Mouse (Mus musculus) liver, postnatal 0 days (tissue): Measurements from ENCODE around the gene Usmg5. TPM values are rescaled to one million over a fixed set of nuclear protein-coding genes. Genes with fewer than 3 reads are reported as not detected.
A peak's percentile ranks its signal among the peaks of the same experiment; 100 is the strongest.

Source experiments
- ATAC-seq: fragments of 200-750 bp; cut with Nextera tagmentation; 2 replicates; pipeline ENCODE4 v1.8.0; 2017; ENCODE audit warnings: mild to moderate bottlenecking, moderate library complexity
- DNase-seq: peaks from one replicate; pipeline ENCODE4 v3.0.0-alpha.2; 2016
- H3K27ac ChIP-seq: fragments of 300-500 bp; sonication (generic); 2 replicates; pipeline ENCODE4 v1.5.1; 2014; ENCODE audit warnings: antibody characterized with exemption, moderate library complexity, mild to moderate bottlenecking, low read depth
- H3K27me3 ChIP-seq: fragments of 300-500 bp; sonication (generic); 2 replicates; pipeline ENCODE4 v1.6.1; 2014; ENCODE audit warnings: low read length, control low read depth, mixed read lengths; ENCODE audit not compliant: insufficient read depth
- H3K36me3 ChIP-seq: fragments of 300-500 bp; sonication (generic); replicated peaks from 2 replicates; pipeline ENCODE4 v1.6.1; 2014; ENCODE audit warnings: mild to moderate bottlenecking, control low read depth, low read length, moderate library complexity, mixed read lengths; ENCODE audit not compliant: insufficient read depth
- H3K4me1 ChIP-seq: fragments of 300-500 bp; sonication (generic); 2 replicates; pipeline ENCODE4 v1.6.1; 2014; ENCODE audit warnings: antibody characterized with exemption, mild to moderate bottlenecking, control low read depth; ENCODE audit not compliant: insufficient read depth
- H3K4me2 ChIP-seq: fragments of 300-500 bp; sonication (generic); 2 replicates; pipeline ENCODE4 v1.6.1; 2014; ENCODE audit warnings: low read depth, mild to moderate bottlenecking, low read length, moderate library complexity, mixed read lengths
- H3K4me3 ChIP-seq: fragments of 300-500 bp; sonication (generic); 2 replicates; pipeline ENCODE4 v1.5.1; 2014; ENCODE audit warnings: low read depth, low read length
- H3K9ac ChIP-seq: fragments of 300-500 bp; sonication (generic); replicated peaks from 2 replicates; pipeline ENCODE4 v1.6.1; 2014; ENCODE audit warnings: mild to moderate bottlenecking, moderate library complexity
- H3K9me3 ChIP-seq: fragments of 300-500 bp; sonication (generic); 2 replicates; pipeline ENCODE4 v1.6.1; 2016; ENCODE audit warnings: mild to moderate bottlenecking, control low read depth, low read length, mixed read lengths
- CTCF ChIP-seq: sonication (generic); IDR thresholded peaks from 2 replicates; pipeline ENCODE4 v1.5.1; 2016; ENCODE audit warnings: antibody characterized with exemption, low read depth
- EP300 ChIP-seq: IDR thresholded peaks from 2 replicates; pipeline ENCODE4 v1.6.1; 2016; ENCODE audit warnings: antibody characterized with exemption, low read depth, mild to moderate bottlenecking
- WGBS: fragments of 180-500 bp; shearing (Covaris S2); extraction: QIAGEN DNeasy Blood & Tissue Kit; methylation state at CpG from one replicate; pipeline ENCODE4 v1.1.7; 2014; ENCODE audit not compliant: insufficient replicate concordance; 5-methylcytosine and 5-hydroxymethylcytosine counted together
- polyA plus RNA-seq: library from polyadenylated mRNA; unstranded; fragments of >200 nt; fragmentation: Nextera tagmentation; extraction: Ambion mirVana; gene quantifications from 2 replicates; pipeline ENCODE4 v1.2.1, GENCODE M21; 2015

Usmg5 gene
- polyA plus RNA-seq, 1 experiment from 2014 or later: 1,426 TPM

DNA sequence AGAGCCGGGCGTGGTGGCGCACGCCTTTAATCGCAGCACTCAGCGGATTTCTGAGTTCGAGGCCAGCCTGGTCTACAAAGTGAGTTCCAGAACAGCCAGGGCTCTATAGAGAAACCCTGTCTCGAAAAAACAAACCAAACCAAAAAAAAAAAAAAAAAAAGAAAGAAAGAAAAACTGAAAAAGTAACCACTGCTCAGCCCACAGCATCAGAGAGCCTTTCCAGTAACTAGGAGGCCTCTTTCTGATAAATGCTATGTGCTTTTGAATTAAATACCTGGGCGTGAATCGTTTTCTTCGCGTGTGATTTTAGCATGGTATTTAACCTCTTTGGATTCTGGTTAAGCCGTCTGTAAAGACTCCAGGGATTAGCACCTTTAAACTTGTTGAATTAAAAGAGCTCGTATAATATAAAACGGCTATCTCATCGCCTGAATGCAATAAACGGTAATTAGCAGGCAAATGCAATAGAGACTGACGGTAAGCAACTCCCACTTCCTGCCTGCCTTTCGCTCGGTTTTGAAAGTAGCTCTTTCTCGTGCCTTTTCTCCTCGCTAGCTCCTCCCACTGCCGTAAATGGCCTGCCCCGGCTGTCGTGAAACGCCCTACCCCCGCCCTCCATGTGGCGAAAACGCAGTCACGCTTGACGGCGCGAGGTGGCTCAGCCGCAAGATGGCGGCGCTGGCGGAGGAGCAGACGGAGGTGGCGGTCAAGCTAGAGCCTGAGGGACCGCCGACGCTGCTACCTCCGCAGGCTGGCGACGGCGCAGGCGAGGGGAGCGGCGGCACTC is 23.2 kb downstream of the Usmg5 start, which contains the start of gene Taf5:
Gene Taf5 (plus strand): TSS at position 651 of the 787 bp plus-strand sequence.
- Histone ChIP-seq H3K36me3 (peaks cover 15% of the 10 kb centered on the region), H3K27me3 (no peaks in the 10 kb centered on the region), H3K4me1 (peaks cover 9% of the 10 kb centered on the region), H3K4me2 (peak within 1 kb of the TSS; percentile 83), H3K9me3 (no peaks in the 10 kb centered on the region), H3K9ac (peak within 1 kb of the TSS; percentile 93), H3K4me3 (peak within 1 kb of the TSS; percentile 92), H3K27ac (peak within 1 kb of the TSS; percentile 88)
- TF ChIP-seq EP300 (no peak), CTCF (peak; percentile 28)
- peak; percentile 77 for ATAC-seq
- WGBS: 10% methylated on average over 46 of the region's 49 CpGs
- peak; percentile 98 for DNase-seq

DNA sequence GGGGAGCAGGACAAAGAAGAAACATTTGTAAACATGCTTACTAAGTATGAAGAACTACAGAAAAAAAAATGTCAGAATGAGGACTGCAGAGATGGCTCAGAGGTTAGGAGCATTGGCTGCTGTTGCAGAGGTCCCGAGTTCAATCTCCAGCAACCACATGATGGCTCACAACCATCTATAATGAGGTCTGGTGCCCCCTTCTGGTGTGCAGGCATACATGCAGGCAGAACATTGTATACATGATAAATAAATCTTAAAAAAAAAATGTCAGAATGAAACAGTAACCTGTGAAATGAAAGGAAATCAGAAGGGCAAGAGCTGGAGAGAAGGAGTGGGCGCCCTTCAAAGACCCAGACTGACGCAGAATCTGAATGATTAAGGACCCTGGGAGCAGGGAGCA is 24.6 kb downstream of the Usmg5 start:
- Histone ChIP-seq H3K27me3 (no peaks in the 10 kb centered on the region), H3K9ac (no peak overlapping the region), H3K9me3 (no peaks in the 10 kb centered on the region), H3K27ac (no peak overlapping the region), H3K4me3 (no peak overlapping the region), H3K4me1 (peaks cover 9% of the 10 kb centered on the region), H3K4me2 (no peak overlapping the region), H3K36me3 (peaks cover 3% of the 10 kb centered on the region)
- no peak for DNase-seq
- 85% methylated on average over 3 of the region's 3 CpGs for WGBS
- no peak for ATAC-seq
- TF ChIP-seq CTCF (peak; percentile 36), EP300 (no peak)

DNA sequence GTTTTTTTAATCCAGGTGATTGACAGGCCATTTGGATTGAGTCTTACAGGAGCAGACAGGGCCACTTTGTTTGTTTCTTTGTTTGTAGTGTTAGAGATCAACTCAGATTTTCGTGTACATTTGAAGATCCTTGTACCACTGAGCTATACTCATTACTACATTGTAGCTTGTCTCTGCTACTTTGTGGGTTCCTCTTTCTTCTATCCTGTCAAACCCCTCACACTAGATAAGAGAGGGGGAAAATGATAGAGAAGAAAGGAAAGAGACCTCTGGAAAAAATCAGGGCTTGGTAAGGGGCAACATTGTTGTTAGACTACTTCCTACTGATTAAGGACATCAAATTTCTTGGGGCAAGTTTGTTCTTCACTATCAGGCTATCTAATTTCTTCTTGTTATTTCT is 32.8 kb downstream of the Usmg5 start:
- Histone ChIP-seq H3K4me1 (no peaks in the 10 kb centered on the region; the same call in 1 of the 2 replicates), H3K9me3 (no peaks in the 10 kb centered on the region), H3K27me3 (no peaks in the 10 kb centered on the region), H3K9ac (no peak overlapping the region), H3K27ac (no peak overlapping the region), H3K4me2 (no peak overlapping the region), H3K4me3 (no peak overlapping the region), H3K36me3 (no peaks in the 10 kb centered on the region)
- TF ChIP-seq EP300: no peak
- no peak for TF ChIP-seq CTCF
- WGBS: 52% methylated on average over 1 of the region's 1 CpGs
- ATAC-seq (no peak), DNase-seq (no peak)

DNA sequence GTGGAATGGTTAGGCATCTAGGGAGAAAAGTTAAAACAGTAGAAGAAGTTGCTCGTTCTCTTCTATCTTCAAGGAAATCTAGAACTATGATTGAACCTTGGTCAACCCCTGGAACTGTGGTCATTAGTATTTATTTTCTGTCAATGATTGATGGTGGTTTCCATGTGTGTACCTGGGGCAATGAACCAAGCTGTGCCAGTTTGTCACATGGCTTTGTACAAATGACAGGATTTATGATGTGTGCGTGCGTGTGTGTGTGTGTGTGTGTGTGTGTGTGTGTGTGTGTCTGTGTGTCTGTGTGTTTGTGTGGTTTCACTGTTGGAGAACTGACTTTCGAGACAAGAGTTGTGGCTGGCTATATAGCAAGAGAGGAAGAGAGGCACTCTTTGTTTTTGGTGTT is 37.0 kb downstream of the Usmg5 start:
- Histone ChIP-seq H3K36me3 (no peaks in the 10 kb centered on the region), H3K4me1 (peaks cover 15% of the 10 kb centered on the region), H3K4me3 (no peak overlapping the region), H3K9ac (no peak overlapping the region), H3K27ac (peak overlapping the region; percentile 82), H3K27me3 (no peaks in the 10 kb centered on the region), H3K4me2 (no peak overlapping the region), H3K9me3 (no peaks in the 10 kb centered on the region)
- ATAC-seq (peak; percentile 83), DNase-seq (peak; percentile 49)
- WGBS: 57% methylated on average over 4 of the region's 4 CpGs
- TF ChIP-seq CTCF: no peak
- no peak for TF ChIP-seq EP300

DNA sequence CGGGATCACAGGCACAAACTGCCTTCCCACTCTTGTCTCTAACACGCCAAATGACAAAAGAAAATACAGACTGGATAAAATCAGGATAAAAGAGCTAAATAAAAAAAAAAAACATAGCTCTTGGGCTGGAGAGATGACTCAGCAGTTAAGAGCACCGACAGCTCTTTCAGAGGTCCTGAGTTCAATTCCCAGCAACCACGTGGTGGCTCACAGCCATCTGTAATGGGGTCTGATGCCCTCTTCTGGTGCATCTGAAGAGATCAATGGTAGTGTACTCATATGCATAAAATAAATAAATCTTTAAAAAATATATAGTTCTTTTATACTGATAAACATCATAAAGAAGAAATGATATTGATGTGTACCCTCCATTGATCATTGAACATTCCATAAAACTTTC is 37.5 kb downstream of the Usmg5 start:
- 63% methylated on average over 4 of the region's 4 CpGs for WGBS

DNA sequence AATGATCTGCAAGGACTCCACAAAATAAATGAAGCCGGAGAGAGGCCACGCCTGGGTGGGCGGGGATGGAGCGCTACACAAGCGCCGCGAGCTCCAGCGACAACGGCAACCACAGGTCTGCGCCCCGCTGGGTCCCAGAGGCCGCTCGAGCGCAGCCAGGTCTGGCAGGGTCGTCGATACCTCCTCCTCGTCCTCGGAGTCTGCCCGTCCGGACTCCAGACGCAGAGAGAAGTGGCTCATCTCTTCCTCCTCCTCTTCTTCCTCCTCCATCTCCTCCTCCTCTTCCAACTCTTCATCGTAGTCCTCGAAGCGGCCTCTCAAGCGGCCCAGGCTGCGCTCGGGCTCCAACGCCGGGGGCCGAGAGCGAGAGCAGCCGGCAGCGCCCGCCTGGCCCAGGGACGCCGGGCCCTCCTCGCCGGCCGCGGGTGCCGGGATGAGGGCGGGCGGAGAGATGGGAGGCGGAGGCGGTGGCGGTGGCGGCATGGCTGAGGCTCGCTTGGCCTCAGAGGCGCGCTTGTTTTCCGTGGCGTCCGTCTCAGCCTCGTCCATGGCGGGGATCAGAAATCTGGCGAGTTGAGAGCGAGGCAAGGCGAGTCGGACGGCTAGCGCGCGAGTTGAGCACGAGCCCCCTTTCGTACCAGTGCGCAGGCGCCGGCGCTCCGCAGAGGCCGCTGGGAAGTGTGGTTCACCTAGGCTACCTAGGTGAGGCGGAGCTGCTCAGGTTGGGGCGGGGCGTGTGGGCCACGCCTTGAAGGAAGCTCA is 40.0 kb downstream of the Usmg5 start, which contains the start of gene Pcgf6:
Gene Pcgf6 (minus strand): TSS at position 636 of the 762 bp plus-strand sequence.
- under 1% methylated on average over 63 of the region's 75 CpGs for WGBS
- TF ChIP-seq EP300 (no peak), CTCF (no peak)

More for the DNA sequence above, 37.5 kb downstream of the Usmg5 start:
- H3K4me3 ChIP-seq: no peak overlapping the region
- no peaks in the 10 kb centered on the region for H3K9me3 ChIP-seq
- peak overlapping the region; percentile 82 for H3K27ac ChIP-seq
- no peak overlapping the region for H3K9ac ChIP-seq
- 0 out of 2 replicates have a peak, but pooled peaks have one; percentile 1 for ATAC-seq
- DNase-seq: no peak
- no peaks in the 10 kb centered on the region for H3K27me3 ChIP-seq
- peaks cover 15% of the 10 kb centered on the region for H3K4me1 ChIP-seq
- TF ChIP-seq EP300 (no peak), CTCF (0 out of 2 replicates have a peak, but pooled peaks have one; percentile 10)
- 0 out of 2 replicates have a peak, but pooled peaks cover 4% of the 10 kb centered on the region for H3K36me3 ChIP-seq
- no peak overlapping the region for H3K4me2 ChIP-seq

More for the DNA sequence above, 40.0 kb downstream of the Usmg5 start, which contains the start of gene Pcgf6:
- no peaks in the 10 kb centered on the region for H3K27me3 ChIP-seq
- DNase-seq (peak; percentile 85), ATAC-seq (peak; percentile 82)
- peak within 1 kb of the TSS; percentile 97 for H3K4me2 ChIP-seq
- H3K9me3 ChIP-seq: no peaks in the 10 kb centered on the region
- H3K4me3 ChIP-seq: peak within 1 kb of the TSS; percentile 84
- 0 out of 2 replicates have a peak, but pooled peaks cover 7% of the 10 kb centered on the region for H3K36me3 ChIP-seq
- peak within 1 kb of the TSS; percentile 83 for H3K9ac ChIP-seq
- peaks cover 15% of the 10 kb centered on the region for H3K4me1 ChIP-seq
- H3K27ac ChIP-seq: peak within 1 kb of the TSS; percentile 85
